In genomic region chr10:70163681-70164080, GRCm38 (mm10) we compare ENCODE assay signal across 14 mouse cellular contexts. TPM values are rescaled to one million over a fixed set of nuclear protein-coding genes. Genes with fewer than 3 reads are reported as not detected.
DNase-seq lines count a peak whose midpoint lies in the region; ATAC-seq and TF ChIP-seq lines count a peak whose summit lies in the region.
"Had no signal": no experiment of that assay in that cellular context is flagged by ENCODE, and none has a peak within 500 bp of the region (broad histone marks: within the 10 kb centered on the region; RNA-seq: fewer than 3 reads in every experiment).

No protein-coding gene starts in this region.

- H3K4me3 ChIP-seq in midbrain, postnatal 0 days (ENCODE audit: low read depth, low read length) = no peak overlapping the region
- H3K4me3 ChIP-seq: left cerebral cortex, adult 2 months had no signal

- no peak for ATAC-seq in midbrain, postnatal 0 days (ENCODE audit: low FRiP score)
- ATAC-seq in monocyte, adult 5-6 weeks (replicated peaks; ENCODE audit: insufficient number of reproducible peaks, low FRiP score, low TSS enrichment, poor library complexity, severe bottlenecking) = no peak
- ATAC-seq: lung, postnatal 0 days; Patski had no signal

- WGBS in midbrain, postnatal 0 days = 51% methylated on average over 5 of the region's 5 CpGs

- no peaks in the 10 kb centered on the region for H3K9me3 ChIP-seq in midbrain, postnatal 0 days (ENCODE audit: low read length)

- no peak overlapping the region for H3K27ac ChIP-seq in midbrain, postnatal 0 days (ENCODE audit: low read depth, low read length)
- H3K27ac ChIP-seq: left cerebral cortex, adult 2 months had no signal

- 0 out of 2 replicates have a peak, but pooled peaks cover 4% of the 10 kb centered on the region for H3K4me1 ChIP-seq in midbrain, postnatal 0 days (ENCODE audit: insufficient read depth, low read length)

- intact Hi-C loops in heart, postnatal 10 days (cut with DNase I) = no loop called here

- peak; percentile 37 to 44 for DNase-seq in heart, postnatal 10 days
- no peak for DNase-seq in heart, adult 11 months
- DNase-seq in lung, postnatal 36 days = peak; percentile 34
- DNase-seq in lung, adult 18-20 months = no peak
- DNase-seq in cerebellum, adult 9-11 months = peak; percentile 77
- DNase-seq in midbrain, postnatal 0 days (ENCODE audit: low spot score) = peak; percentile 45
- DNase-seq in ovary, postnatal 36 days (ENCODE audit: low spot score) = no peak
- DNase-seq: adrenal gland, postnatal 25 days; kidney, postnatal 14 days; spleen, adult 18-20 months had no signal

- no peaks in the 10 kb centered on the region for H3K27me3 ChIP-seq in midbrain, postnatal 0 days (ENCODE audit: insufficient read depth, low read length)
- H3K27me3 ChIP-seq: Patski had no signal

- H3K4me2 ChIP-seq in midbrain, postnatal 0 days (ENCODE audit: low read depth, low read length, poor library complexity, severe bottlenecking) = no peak overlapping the region

- H3K36me3 ChIP-seq in midbrain, postnatal 0 days (ENCODE audit: insufficient read depth, low read length) = no peaks in the 10 kb centered on the region; the same call in 1 of the 2 replicates

- H3K9ac ChIP-seq in midbrain, postnatal 0 days (replicated peaks; ENCODE audit: low read length, poor library complexity, severe bottlenecking) = no peak overlapping the region

- no peak for TF ChIP-seq CTCF in midbrain, postnatal 0 days (IDR thresholded peaks at IDR 0.05)

RNA-seq across cellular contexts. Expression of gene Mrln, which starts 40.8 kb away (rescaled TPM):
- under 1 TPM; 0.91 to 0.92 TPM for total RNA-seq in heart, postnatal 10 days (2021)
- total RNA-seq in midbrain, postnatal 0 days (2014; rRNA removed) = 1.9 TPM in 1 of 2 replicates, not detected in the other
- 1.3 and 1.5 TPM in 2 replicates for polyA plus RNA-seq in midbrain, postnatal 0 days (2015; fragmentation: Nextera tagmentation; extraction: Ambion mirVana)
- total RNA-seq in monocyte, adult 5-6 weeks (2017) = not detected in 3 replicates
- total RNA-seq: adrenal gland, postnatal 25 days; left cerebral cortex, adult 2 months had no signal
- polyA plus RNA-seq: Patski had no signal

Comparison
In these comparisons a context has a peak if more than half of its experiments do, and no peak if none do; other contexts are left out.
1. DNase-seq: peak in heart, postnatal 10 days (2 of 2), lung, postnatal 36 days (single experiment), cerebellum, adult 9-11 months (single experiment) and midbrain, postnatal 0 days (single experiment); none in heart, adult 11 months (single experiment), lung, adult 18-20 months (0 of 2) and ovary, postnatal 36 days (single experiment).